Mouse (Mus musculus): Measurements from ENCODE around the gene Kctd17. TPM values are rescaled to one million over a fixed set of nuclear protein-coding genes. Genes with fewer than 3 reads are reported as not detected.

The Kctd17 gene
- polyA plus RNA-seq, 1 experiment from 2014 or later = 25.9 TPM

DNA sequence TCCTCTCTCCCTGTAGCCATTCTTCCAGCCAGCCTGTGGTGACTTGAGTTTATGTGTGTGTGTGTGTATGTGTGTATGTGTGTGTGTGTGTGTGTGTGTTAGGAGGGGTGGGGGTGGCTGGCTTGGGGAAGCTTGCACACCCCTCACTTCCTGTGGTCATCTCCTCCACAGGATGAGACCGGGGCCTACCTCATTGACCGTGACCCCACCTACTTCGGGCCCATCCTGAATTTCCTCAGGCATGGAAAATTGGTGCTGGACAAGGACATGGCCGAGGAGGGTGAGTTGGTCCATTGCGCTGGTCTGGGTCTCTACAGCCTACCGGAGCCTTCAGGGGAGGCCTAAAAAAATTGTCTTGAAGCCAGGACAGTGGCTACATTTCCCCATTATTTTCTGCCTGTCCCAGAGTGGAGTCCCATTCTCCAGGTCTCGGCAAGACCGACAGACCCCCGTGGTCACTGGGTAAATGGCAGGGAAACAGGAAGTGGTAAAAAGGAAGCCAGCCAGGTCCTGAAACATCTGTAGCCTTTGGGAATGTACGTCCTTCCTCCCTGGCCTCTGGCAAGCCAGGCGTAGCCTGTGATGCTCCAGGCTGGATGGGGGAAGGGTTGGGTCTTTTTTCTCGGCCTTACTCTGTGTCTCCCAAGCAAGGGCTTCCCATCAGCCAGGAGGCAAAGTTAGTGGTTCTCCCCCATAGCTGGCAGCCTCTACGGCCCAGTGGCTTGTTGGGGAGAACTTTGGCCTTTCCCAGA, 1.7 kb downstream of the Kctd17 start:
- 80% methylated on average over 13 of the region's 13 CpGs for WGBS
- H3K27me3 ChIP-seq (ENCODE audit: control insufficient read depth, insufficient read depth, low read length) = no peaks in the 10 kb centered on the region
- no peak overlapping the region for H3K4me3 ChIP-seq (ENCODE audit: low read depth, low read length)
- H3K4me1 ChIP-seq (replicated peaks; ENCODE audit: control insufficient read depth, insufficient read depth) = 0 out of 2 replicates have a peak, but pooled peaks cover 3% of the 10 kb centered on the region
- peaks cover 7% of the 10 kb centered on the region; the same call in 1 of the 2 replicates for H3K36me3 ChIP-seq (ENCODE audit: control insufficient read depth, insufficient read depth, low read length)
- H3K9me3 ChIP-seq (ENCODE audit: control insufficient read depth, low read length) = no peaks in the 10 kb centered on the region
- TF ChIP-seq EP300 (optimal IDR thresholded peaks at IDR 0.05) (no peak), CTCF (IDR thresholded peaks at IDR 0.05; ENCODE audit: low read depth) (no peak)
- H3K9ac ChIP-seq (ENCODE audit: low read length) = peak overlapping the region; percentile 18; the same call in 1 of the 2 replicates
- DNase-seq (ENCODE audit: low spot score) (no peak), ATAC-seq (ENCODE audit: low FRiP score, low TSS enrichment) (no peak)
- H3K4me2 ChIP-seq (replicated peaks; ENCODE audit: low read depth) = peak overlapping the region; percentile 80
- peak overlapping the region; percentile 77 for H3K27ac ChIP-seq (replicated peaks)

DNA sequence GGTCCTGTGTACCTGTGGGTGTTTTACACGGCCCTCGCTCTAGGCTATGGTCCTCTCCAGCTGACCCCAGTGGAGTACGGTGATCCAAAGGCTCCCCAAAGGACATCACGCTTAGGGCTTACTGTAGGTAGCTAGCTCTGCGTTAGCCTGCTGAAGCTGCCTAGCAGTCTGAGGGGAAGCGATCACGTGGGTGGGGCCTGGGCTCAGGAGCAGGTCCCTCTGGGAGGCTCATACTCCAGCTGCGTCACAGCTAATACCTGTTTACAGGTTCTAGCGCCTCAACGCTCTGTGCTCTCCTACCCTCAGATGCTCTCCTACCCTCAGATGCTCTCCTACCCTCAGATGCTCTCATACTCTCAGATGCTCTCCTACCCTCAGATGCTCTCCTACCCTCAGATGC, 2.5 kb downstream of the Kctd17 start:
- Histone ChIP-seq H3K9ac (ENCODE audit: low read length) (no peak overlapping the region), H3K4me2 (replicated peaks; ENCODE audit: low read depth) (no peak overlapping the region), H3K27ac (replicated peaks) (peak overlapping the region; percentile 5; the same call in 1 of the 2 replicates), H3K9me3 (ENCODE audit: control insufficient read depth, low read length) (no peaks in the 10 kb centered on the region), H3K4me3 (ENCODE audit: low read depth, low read length) (no peak overlapping the region), H3K36me3 (ENCODE audit: control insufficient read depth, insufficient read depth, low read length) (peaks cover 7% of the 10 kb centered on the region; the same call in 1 of the 2 replicates), H3K27me3 (ENCODE audit: control insufficient read depth, insufficient read depth, low read length) (no peaks in the 10 kb centered on the region), H3K4me1 (replicated peaks; ENCODE audit: control insufficient read depth, insufficient read depth) (0 out of 2 replicates have a peak, but pooled peaks cover 3% of the 10 kb centered on the region)
- no peak for ATAC-seq (ENCODE audit: low FRiP score, low TSS enrichment)
- no peak for DNase-seq (ENCODE audit: low spot score)
- 84% methylated on average over 10 of the region's 10 CpGs for WGBS
- TF ChIP-seq CTCF (IDR thresholded peaks at IDR 0.05; ENCODE audit: low read depth) (no peak), EP300 (optimal IDR thresholded peaks at IDR 0.05) (no peak)

DNA sequence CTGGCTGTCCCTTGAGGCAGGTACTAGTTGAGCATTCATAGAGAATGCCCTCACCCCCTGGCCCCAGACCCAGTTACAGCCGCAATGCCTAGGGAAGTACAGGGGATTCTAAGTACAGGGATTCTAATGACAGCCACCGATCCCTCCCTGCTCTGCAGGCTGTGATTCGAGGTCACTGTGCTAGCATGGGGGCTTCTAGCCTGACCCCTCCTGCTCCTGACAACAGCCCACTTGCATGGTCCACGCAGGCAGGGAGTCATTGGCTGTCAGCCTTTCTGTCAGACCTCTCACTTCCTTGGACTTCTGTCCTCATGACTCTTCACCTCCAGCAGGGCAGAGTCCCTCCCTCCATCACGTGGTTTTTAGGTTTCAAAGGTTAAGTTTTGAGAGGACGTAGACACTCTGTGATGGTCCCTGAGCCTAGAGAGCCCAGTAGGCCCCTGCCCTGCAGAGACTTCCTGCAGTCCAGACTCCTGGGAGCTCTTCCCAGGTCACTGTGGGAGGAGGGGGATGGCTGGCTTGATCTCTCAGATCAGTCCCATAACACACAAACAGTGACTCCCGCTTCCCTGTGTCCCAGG, 3.3 kb downstream of the Kctd17 start:
- 0 out of 2 replicates have a peak, but pooled peaks cover 3% of the 10 kb centered on the region for H3K4me1 ChIP-seq (replicated peaks; ENCODE audit: control insufficient read depth, insufficient read depth)
- 77% methylated on average over 7 of the region's 7 CpGs for WGBS
- ATAC-seq (ENCODE audit: low FRiP score, low TSS enrichment) = peak; percentile 11; the same call in 1 of the 2 replicates
- no peaks in the 10 kb centered on the region for H3K27me3 ChIP-seq (ENCODE audit: control insufficient read depth, insufficient read depth, low read length)
- no peak overlapping the region; the same call in 1 of the 2 replicates for H3K9ac ChIP-seq (ENCODE audit: low read length)
- TF ChIP-seq CTCF (IDR thresholded peaks at IDR 0.05; ENCODE audit: low read depth) (no peak), EP300 (optimal IDR thresholded peaks at IDR 0.05) (no peak)
- no peak overlapping the region for H3K4me3 ChIP-seq (ENCODE audit: low read depth, low read length)
- no peak overlapping the region for H3K27ac ChIP-seq (replicated peaks)
- no peaks in the 10 kb centered on the region for H3K9me3 ChIP-seq (ENCODE audit: control insufficient read depth, low read length)
- H3K4me2 ChIP-seq (replicated peaks; ENCODE audit: low read depth) = no peak overlapping the region
- peaks cover 7% of the 10 kb centered on the region; the same call in 1 of the 2 replicates for H3K36me3 ChIP-seq (ENCODE audit: control insufficient read depth, insufficient read depth, low read length)
- DNase-seq (ENCODE audit: low spot score) = no peak

- no peak for DNase-seq (ENCODE audit: low spot score)
- peaks cover 3% of the 10 kb centered on the region; the same call in 1 of the 2 replicates for H3K4me1 ChIP-seq (replicated peaks; ENCODE audit: control insufficient read depth, insufficient read depth)
- no peak overlapping the region for H3K4me2 ChIP-seq (replicated peaks; ENCODE audit: low read depth)
- H3K9ac ChIP-seq (ENCODE audit: low read length) = no peak overlapping the region
- peaks cover 7% of the 10 kb centered on the region; the same call in 1 of the 2 replicates for H3K36me3 ChIP-seq (ENCODE audit: control insufficient read depth, insufficient read depth, low read length)
- TF ChIP-seq EP300 (optimal IDR thresholded peaks at IDR 0.05) = no peak
- TF ChIP-seq CTCF (IDR thresholded peaks at IDR 0.05; ENCODE audit: low read depth) = peak; percentile 75
- WGBS = 38% methylated on average over 6 of the region's 6 CpGs
- no peak overlapping the region for H3K4me3 ChIP-seq (ENCODE audit: low read depth, low read length)
- no peak for ATAC-seq (ENCODE audit: low FRiP score, low TSS enrichment)
- no peak overlapping the region for H3K27ac ChIP-seq (replicated peaks)
- no peaks in the 10 kb centered on the region for H3K9me3 ChIP-seq (ENCODE audit: control insufficient read depth, low read length)
- H3K27me3 ChIP-seq (ENCODE audit: control insufficient read depth, insufficient read depth, low read length) = no peaks in the 10 kb centered on the region
Observed at GRCm38 (mm10) chr15:78434896-78435520, 6.6 kb downstream of the Kctd17 start.

DNA sequence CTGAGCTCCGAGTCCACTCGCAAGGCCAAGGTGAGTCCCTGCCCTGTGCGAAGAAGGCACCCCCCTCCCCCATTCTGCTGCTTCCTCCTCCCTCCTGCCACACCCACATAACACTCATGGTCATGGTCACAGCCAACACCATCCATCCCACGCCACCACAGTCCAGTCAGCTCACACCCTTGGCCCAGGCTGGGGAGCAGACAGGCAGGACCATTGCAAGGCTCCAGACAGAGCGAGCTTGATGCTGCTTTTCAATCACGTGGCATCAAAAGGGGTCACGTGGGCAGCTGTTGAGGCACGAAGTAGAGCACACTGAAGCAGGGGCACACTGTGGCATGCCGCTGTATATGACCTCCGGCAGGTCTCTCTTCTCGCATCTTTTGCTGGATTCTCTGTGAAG, 7.3 kb downstream of the Kctd17 start:
- DNase-seq (ENCODE audit: low spot score) (no peak), ATAC-seq (ENCODE audit: low FRiP score, low TSS enrichment) (no peak)
- no peaks in the 10 kb centered on the region for H3K9me3 ChIP-seq (ENCODE audit: control insufficient read depth, low read length)
- peaks cover 3% of the 10 kb centered on the region; the same call in 1 of the 2 replicates for H3K4me1 ChIP-seq (replicated peaks; ENCODE audit: control insufficient read depth, insufficient read depth)
- peaks cover 7% of the 10 kb centered on the region; the same call in 1 of the 2 replicates for H3K36me3 ChIP-seq (ENCODE audit: control insufficient read depth, insufficient read depth, low read length)
- no peak overlapping the region for H3K4me2 ChIP-seq (replicated peaks; ENCODE audit: low read depth)
- H3K27me3 ChIP-seq (ENCODE audit: control insufficient read depth, insufficient read depth, low read length) = no peaks in the 10 kb centered on the region
- H3K9ac ChIP-seq (ENCODE audit: low read length) = no peak overlapping the region
- no peak for TF ChIP-seq EP300 (optimal IDR thresholded peaks at IDR 0.05)
- no peak for TF ChIP-seq CTCF (IDR thresholded peaks at IDR 0.05; ENCODE audit: low read depth)
- no peak overlapping the region for H3K4me3 ChIP-seq (ENCODE audit: low read depth, low read length)
- H3K27ac ChIP-seq (replicated peaks) = no peak overlapping the region
- WGBS = 84% methylated on average over 11 of the region's 11 CpGs
